Mouse (Mus musculus): ENCODE data around the gene Hyal6.

- no peak for TF ChIP-seq CTCF (IDR thresholded peaks at IDR 0.05; ENCODE audit: low read depth)
- no peak for TF ChIP-seq EP300 (IDR thresholded peaks at IDR 0.05; ENCODE audit: low read depth)
Observed at GRCm38 (mm10) chr6:24732945-24733344, at the start of gene Hyal6.

All from liver, postnatal 0 days (tissue).